Mouse (Mus musculus): Measurements from ENCODE around the gene Gm3486. TPM values are rescaled to one million over a fixed set of nuclear protein-coding genes. Genes with fewer than 3 reads are reported as not detected.

Gene Gm3486
- polyA plus RNA-seq (2014; fragmentation: Illumina TruSeq; extraction: RNeasy Lipid Tissue Mini Kit (QIAGEN cat#74804); ENCODE audit: low read depth, low replicate concordance): 197 TPM

DNA sequence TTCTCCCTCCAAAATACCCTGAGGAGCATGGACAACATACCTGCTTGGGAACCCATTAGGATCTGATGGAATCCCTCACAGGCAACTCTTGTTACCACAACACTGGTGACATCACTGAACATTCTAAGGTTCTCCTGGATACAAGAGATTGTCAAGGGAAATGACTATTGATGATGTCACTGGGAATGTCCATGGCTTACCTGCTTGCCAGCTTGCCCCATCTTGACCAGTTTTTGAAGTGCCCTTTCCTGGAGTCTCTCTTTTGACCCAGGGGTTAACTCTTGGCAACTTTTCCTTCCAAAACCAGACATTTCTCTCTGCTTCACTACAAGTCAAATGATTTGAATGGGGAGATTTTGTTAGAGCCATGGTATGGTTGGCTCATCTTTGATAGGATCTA is at the start of gene Gm3486:
Gm3486 (minus strand) TSS at position 101 of the 400 bp plus-strand sequence.

DNA sequence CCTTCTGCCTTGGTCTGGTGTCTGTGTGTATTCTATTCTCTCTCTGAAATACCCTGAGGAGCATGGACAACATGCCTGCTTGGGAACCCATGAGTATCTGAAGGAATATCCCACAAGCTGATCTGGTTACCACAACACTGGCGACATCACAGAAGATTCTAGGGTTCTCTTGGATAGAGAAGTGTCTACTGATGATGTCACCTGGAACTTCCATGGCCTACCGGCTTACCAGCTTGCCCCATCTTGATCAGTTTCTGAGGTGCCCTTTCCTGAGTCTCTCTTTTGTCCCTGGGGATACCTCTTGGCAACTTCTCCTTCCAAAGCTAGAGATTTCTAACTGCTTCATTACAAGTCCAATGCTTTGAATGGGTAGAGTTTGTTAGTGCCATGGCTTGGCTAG is 35.9 kb downstream of the Gm3486 start, which contains the start of gene Gm7954:
Gm7954 (minus strand) TSS at position 101 of the 400 bp plus-strand sequence.

Other genes starting within 250 kb of the Gm3486 start
- gene Gm2832, start 210.7 kb downstream of the Gm3486 start, polyA plus RNA-seq (2014; fragmentation: Illumina TruSeq; extraction: RNeasy Lipid Tissue Mini Kit (QIAGEN cat#74804); ENCODE audit: low read depth, low replicate concordance): 10.9 TPM
- 17.3 TPM for gene Gm5798, start 140.9 kb downstream of the Gm3486 start, polyA plus RNA-seq (2014; fragmentation: Illumina TruSeq; extraction: RNeasy Lipid Tissue Mini Kit (QIAGEN cat#74804); ENCODE audit: low read depth, low replicate concordance)
- gene Gm7945, start 103.1 kb downstream of the Gm3486 start, polyA plus RNA-seq (2014; fragmentation: Illumina TruSeq; extraction: RNeasy Lipid Tissue Mini Kit (QIAGEN cat#74804); ENCODE audit: low read depth, low replicate concordance): 3.4 TPM
- 1.5 TPM for gene Gm6482, start 81.2 kb downstream of the Gm3486 start, polyA plus RNA-seq (2014; fragmentation: Illumina TruSeq; extraction: RNeasy Lipid Tissue Mini Kit (QIAGEN cat#74804); ENCODE audit: low read depth, low replicate concordance)
- 1.5 TPM for gene Gm7954, start 36.0 kb downstream of the Gm3486 start, polyA plus RNA-seq (2014; fragmentation: Illumina TruSeq; extraction: RNeasy Lipid Tissue Mini Kit (QIAGEN cat#74804); ENCODE audit: low read depth, low replicate concordance)
- 1.1 TPM for gene Gm7970, start 66.1 kb upstream of the Gm3486 start, polyA plus RNA-seq (2014; fragmentation: Illumina TruSeq; extraction: RNeasy Lipid Tissue Mini Kit (QIAGEN cat#74804); ENCODE audit: low read depth, low replicate concordance)
- 22.2 TPM for gene 1700049E17Rik2, start 83.7 kb upstream of the Gm3486 start, polyA plus RNA-seq (2014; fragmentation: Illumina TruSeq; extraction: RNeasy Lipid Tissue Mini Kit (QIAGEN cat#74804); ENCODE audit: low read depth, low replicate concordance)
- gene Gm3072, start 135.1 kb upstream of the Gm3486 start, polyA plus RNA-seq (2014; fragmentation: Illumina TruSeq; extraction: RNeasy Lipid Tissue Mini Kit (QIAGEN cat#74804); ENCODE audit: low read depth, low replicate concordance): 0.83 TPM
- 158 TPM for gene Gm3676, start 157.0 kb upstream of the Gm3486 start, polyA plus RNA-seq (2014; fragmentation: Illumina TruSeq; extraction: RNeasy Lipid Tissue Mini Kit (QIAGEN cat#74804); ENCODE audit: low read depth, low replicate concordance)
- 2.9 TPM for gene Gm8068, start 212.4 kb upstream of the Gm3486 start, polyA plus RNA-seq (2014; fragmentation: Illumina TruSeq; extraction: RNeasy Lipid Tissue Mini Kit (QIAGEN cat#74804); ENCODE audit: low read depth, low replicate concordance)